Mouse (Mus musculus) lung, postnatal 0 days (tissue): Measurements from ENCODE around the gene Lyrm9. TPM values are rescaled to one million over a fixed set of nuclear protein-coding genes. Genes with fewer than 3 reads are reported as not detected.

Experiments used
- ATAC-seq: fragments of 200-750 bp; cut with Nextera tagmentation; 2 replicates; pipeline ENCODE4 v1.8.0; 2017; ENCODE audit warnings: moderate library complexity
- DNase-seq: peaks from one replicate; pipeline ENCODE4 v3.0.0-alpha.2; 2016; ENCODE audit warnings: low spot score
- H3K27ac ChIP-seq: fragments of 300-500 bp; sonication (generic); 2 replicates; pipeline ENCODE4 v1.5.1; 2014; ENCODE audit warnings: antibody characterized with exemption, mild to moderate bottlenecking, low read length, mixed read lengths
- H3K27me3 ChIP-seq: fragments of 300-500 bp; sonication (generic); replicated peaks from 2 replicates; pipeline ENCODE4 v1.6.1; 2014; ENCODE audit warnings: low read length, mixed read lengths; ENCODE audit not compliant: insufficient read depth
- H3K36me3 ChIP-seq: fragments of 300-500 bp; sonication (generic); 2 replicates; pipeline ENCODE4 v1.6.1; 2014; ENCODE audit warnings: low read length, mixed read lengths; ENCODE audit not compliant: insufficient read depth
- H3K4me1 ChIP-seq: fragments of 300-500 bp; sonication (generic); 2 replicates; pipeline ENCODE4 v1.6.1; 2014; ENCODE audit warnings: antibody characterized with exemption, low read depth, low read length, mixed read lengths; ENCODE audit not compliant: insufficient read depth
- H3K4me2 ChIP-seq: fragments of 300-500 bp; sonication (generic); replicated peaks from 2 replicates; pipeline ENCODE4 v1.6.1; 2014; ENCODE audit warnings: low read depth, mild to moderate bottlenecking, low read length, moderate library complexity, mixed read lengths
- H3K4me3 ChIP-seq: fragments of 300-500 bp; sonication (generic); 2 replicates; pipeline ENCODE4 v1.5.1; 2014; ENCODE audit warnings: low read depth, low read length
- H3K9ac ChIP-seq: fragments of 300-500 bp; sonication (generic); replicated peaks from 2 replicates; pipeline ENCODE4 v1.6.1; 2014; ENCODE audit warnings: low read depth, mild to moderate bottlenecking
- H3K9me3 ChIP-seq: fragments of 300-500 bp; sonication (generic); 2 replicates; pipeline ENCODE4 v1.6.1; 2016; ENCODE audit warnings: low read length, mixed read lengths
- CTCF ChIP-seq: IDR thresholded peaks from 2 replicates; pipeline ENCODE4 v1.5.1; 2016; ENCODE audit warnings: antibody characterized with exemption, mild to moderate bottlenecking
- EP300 ChIP-seq: IDR thresholded peaks from 2 replicates; pipeline ENCODE4 v1.6.1; 2016; ENCODE audit warnings: antibody characterized with exemption, mild to moderate bottlenecking, control low read depth
- WGBS: fragments of 180-500 bp; shearing (Covaris S2); extraction: QIAGEN DNeasy Blood & Tissue Kit; methylation state at CpG from one replicate; pipeline ENCODE4 v1.1.7; 2014; 5-methylcytosine and 5-hydroxymethylcytosine counted together
- polyA plus RNA-seq: library from polyadenylated mRNA; unstranded; fragments of >200 nt; fragmentation: Nextera tagmentation; extraction: Ambion mirVana; gene quantifications from 2 replicates; pipeline ENCODE4 v1.2.1, GENCODE M21; 2015

Gene Lyrm9
- polyA plus RNA-seq, 1 experiment from 2014 or later, result 5.7 TPM

GRCm38 (mm10) chr11:78786013-78786431, 40.4 kb upstream of the Lyrm9 start:
- ATAC-seq (no peak), DNase-seq (no peak)
- Histone ChIP-seq H3K4me3 (no peak overlapping the region), H3K9me3 (no peaks in the 10 kb centered on the region), H3K4me2 (no peak overlapping the region), H3K27me3 (no peaks in the 10 kb centered on the region), H3K4me1 (no peaks in the 10 kb centered on the region), H3K27ac (no peak overlapping the region), H3K36me3 (no peaks in the 10 kb centered on the region), H3K9ac (no peak overlapping the region)
- TF ChIP-seq CTCF (no peak), EP300 (no peak)
- WGBS, result 22% methylated on average over 7 of the region's 7 CpGs

- DNase-seq (no peak), ATAC-seq (no peak)
- H3K36me3 ChIP-seq, result no peaks in the 10 kb centered on the region
- no peaks in the 10 kb centered on the region for H3K4me1 ChIP-seq
- no peak overlapping the region for H3K27ac ChIP-seq
- H3K27me3 ChIP-seq, result no peaks in the 10 kb centered on the region
- H3K9me3 ChIP-seq, result no peaks in the 10 kb centered on the region
- H3K4me2 ChIP-seq, result no peak overlapping the region
- no peak for TF ChIP-seq EP300
- no peak for TF ChIP-seq CTCF
- H3K9ac ChIP-seq, result no peak overlapping the region
- WGBS, result 86% methylated on average over 11 of the region's 11 CpGs
- no peak overlapping the region for H3K4me3 ChIP-seq
Observed at GRCm38 (mm10) chr11:78789370-78790060, 36.9 kb upstream of the Lyrm9 start.

- no peaks in the 10 kb centered on the region for H3K27me3 ChIP-seq
- no peak for TF ChIP-seq EP300
- no peak for TF ChIP-seq CTCF
- WGBS, result 20% methylated on average over 4 of the region's 4 CpGs
- no peak overlapping the region for H3K9ac ChIP-seq
- peak; percentile 89 for DNase-seq
- peak; percentile 83 for ATAC-seq
- no peak overlapping the region for H3K4me2 ChIP-seq
- H3K4me3 ChIP-seq, result no peak overlapping the region
- H3K4me1 ChIP-seq, result no peaks in the 10 kb centered on the region
- no peaks in the 10 kb centered on the region for H3K36me3 ChIP-seq
- no peak overlapping the region for H3K27ac ChIP-seq
- no peaks in the 10 kb centered on the region for H3K9me3 ChIP-seq
Observed at GRCm38 (mm10) chr11:78791582-78791981, 34.8 kb upstream of the Lyrm9 start.

- Histone ChIP-seq H3K4me2 (no peak overlapping the region), H3K36me3 (no peaks in the 10 kb centered on the region), H3K9me3 (no peaks in the 10 kb centered on the region), H3K27me3 (no peaks in the 10 kb centered on the region), H3K9ac (no peak overlapping the region), H3K4me3 (no peak overlapping the region), H3K27ac (no peak overlapping the region), H3K4me1 (no peaks in the 10 kb centered on the region)
- WGBS, result 61% methylated on average over 5 of the region's 5 CpGs
- no peak for TF ChIP-seq CTCF
- no peak for DNase-seq
- ATAC-seq, result no peak
Observed at GRCm38 (mm10) chr11:78792055-78792454, 34.3 kb upstream of the Lyrm9 start.

GRCm38 (mm10) chr11:78792465-78792864, 33.9 kb upstream of the Lyrm9 start:
- Histone ChIP-seq H3K9me3 (no peaks in the 10 kb centered on the region), H3K9ac (no peak overlapping the region), H3K27ac (no peak overlapping the region), H3K27me3 (no peaks in the 10 kb centered on the region), H3K36me3 (no peaks in the 10 kb centered on the region), H3K4me2 (peak overlapping the region; percentile 33; the same call in 1 of the 2 replicates), H3K4me1 (no peaks in the 10 kb centered on the region), H3K4me3 (no peak overlapping the region)
- TF ChIP-seq CTCF, result no peak
- no peak for TF ChIP-seq EP300
- ATAC-seq (no peak), DNase-seq (peak; percentile 36)
- 34% methylated on average over 11 of the region's 11 CpGs for WGBS

GRCm38 (mm10) chr11:78793116-78793515, 33.3 kb upstream of the Lyrm9 start:
- no peaks in the 10 kb centered on the region for H3K36me3 ChIP-seq
- no peak overlapping the region for H3K9ac ChIP-seq
- no peak overlapping the region for H3K4me3 ChIP-seq
- H3K27me3 ChIP-seq, result no peaks in the 10 kb centered on the region
- H3K27ac ChIP-seq, result no peak overlapping the region
- ATAC-seq (no peak), DNase-seq (no peak)
- H3K4me2 ChIP-seq, result no peak overlapping the region
- no peaks in the 10 kb centered on the region for H3K9me3 ChIP-seq
- no peak for TF ChIP-seq CTCF
- TF ChIP-seq EP300, result no peak
- H3K4me1 ChIP-seq, result no peaks in the 10 kb centered on the region
- 72% methylated on average over 11 of the region's 11 CpGs for WGBS
